Mouse (Mus musculus) limb, embryonic 11.5 days (tissue): Measurements from ENCODE around the gene Rab11fip3. TPM values are rescaled to one million over a fixed set of nuclear protein-coding genes. Genes with fewer than 3 reads are reported as not detected.

Experiments used
- ATAC-seq: fragments of 200-750 bp; cut with Nextera tagmentation; 2 replicates; pipeline ENCODE4 v1.8.0; 2017; ENCODE audit warnings: low read depth; ENCODE audit not compliant: insufficient number of reproducible peaks, low FRiP score, low TSS enrichment
- DNase-seq: peaks from one replicate; pipeline ENCODE4 v3.0.0-alpha.2; 2015; ENCODE audit warnings: low spot score
- H3K27ac ChIP-seq: fragments of 300-500 bp; sonication (generic); replicated peaks from 2 replicates; pipeline ENCODE4 v1.5.1; 2014; ENCODE audit warnings: low read depth, mild to moderate bottlenecking, low read length
- H3K27me3 ChIP-seq: fragments of 300-500 bp; sonication (generic); 2 replicates; pipeline ENCODE4 v1.6.1; 2014; ENCODE audit warnings: mild to moderate bottlenecking, low read length, mixed read lengths; ENCODE audit not compliant: control insufficient read depth, insufficient read depth
- H3K36me3 ChIP-seq: fragments of 300-500 bp; sonication (generic); 2 replicates; pipeline ENCODE4 v1.6.1; 2014; ENCODE audit warnings: mild to moderate bottlenecking, low read length, moderate library complexity, mixed read lengths; ENCODE audit not compliant: control insufficient read depth, insufficient read depth
- H3K4me1 ChIP-seq: fragments of 300-500 bp; sonication (generic); 2 replicates; pipeline ENCODE4 v1.6.1; 2014; ENCODE audit warnings: low read length, mixed read lengths; ENCODE audit not compliant: control insufficient read depth, insufficient read depth
- H3K4me2 ChIP-seq: fragments of 300-500 bp; sonication (generic); 2 replicates; pipeline ENCODE4 v1.6.1; 2014; ENCODE audit warnings: low read depth, mild to moderate bottlenecking, moderate library complexity; ENCODE audit not compliant: severe bottlenecking
- H3K4me3 ChIP-seq: fragments of 300-500 bp; sonication (generic); 2 replicates; pipeline ENCODE4 v1.5.1; 2014; ENCODE audit warnings: low read depth, low read length
- H3K9ac ChIP-seq: fragments of 300-500 bp; sonication (generic); 2 replicates; pipeline ENCODE4 v1.6.1; 2014; ENCODE audit warnings: mild to moderate bottlenecking, low read length
- H3K9me3 ChIP-seq: fragments of 300-500 bp; sonication (generic); 2 replicates; pipeline ENCODE4 v1.6.1; 2016; ENCODE audit warnings: low read length; ENCODE audit not compliant: control insufficient read depth
- WGBS: fragments of 180-500 bp; shearing (Covaris S2); extraction: QIAGEN DNeasy Blood & Tissue Kit; methylation state at CpG from one replicate; pipeline ENCODE4 v1.1.7; 2014; 5-methylcytosine and 5-hydroxymethylcytosine counted together
- polyA plus RNA-seq: library from polyadenylated mRNA; unstranded; fragments of >200 nt; fragmentation: Nextera tagmentation; extraction: Ambion mirVana; gene quantifications from 2 replicates; pipeline ENCODE4 v1.2.1, GENCODE M21; 2014

Gene Rab11fip3
- polyA plus RNA-seq, 1 experiment from 2014 or later, result 15.9 TPM

DNA sequence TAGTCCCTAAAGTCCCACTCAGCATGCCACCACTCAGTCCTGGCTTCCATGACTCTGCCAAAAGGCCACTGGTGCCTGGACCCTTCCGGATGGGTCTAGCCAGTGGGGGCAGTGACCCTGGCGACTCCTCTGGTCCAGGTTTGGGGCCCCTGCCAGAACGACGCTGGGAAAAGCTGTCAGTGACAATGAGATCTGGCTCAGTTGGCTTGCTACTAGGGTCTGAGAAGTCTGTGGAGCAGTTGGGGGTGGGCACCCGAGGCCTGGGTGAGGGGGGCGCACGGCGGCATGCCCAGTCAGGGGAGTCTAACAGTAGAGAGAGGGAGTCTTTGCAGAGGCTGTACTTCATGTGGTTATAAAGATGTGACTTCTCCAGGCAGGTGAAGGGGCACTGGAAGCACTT lies 121.3 kb downstream of the Rab11fip3 start:
- Histone ChIP-seq H3K36me3 (no peaks in the 10 kb centered on the region), H3K9me3 (no peaks in the 10 kb centered on the region), H3K27ac (no peak overlapping the region), H3K4me1 (peaks cover 8% of the 10 kb centered on the region), H3K4me2 (no peak overlapping the region), H3K4me3 (no peak overlapping the region), H3K9ac (no peak overlapping the region), H3K27me3 (peaks cover 34% of the 10 kb centered on the region)
- DNase-seq, result no peak
- no peak for ATAC-seq
- WGBS, result 80% methylated on average over 8 of the region's 8 CpGs

- 91% methylated on average over 4 of the region's 4 CpGs for WGBS
- Histone ChIP-seq H3K27me3 (peaks cover 29% of the 10 kb centered on the region), H3K4me3 (no peak overlapping the region), H3K9ac (0 out of 2 replicates have a peak overlapping the region, but pooled peaks have one; percentile 12), H3K27ac (no peak overlapping the region), H3K36me3 (no peaks in the 10 kb centered on the region), H3K4me2 (no peak overlapping the region), H3K4me1 (peaks cover 8% of the 10 kb centered on the region), H3K9me3 (no peaks in the 10 kb centered on the region)
- ATAC-seq (no peak), DNase-seq (no peak)
These were observed 121.8 kb downstream of the Rab11fip3 start for GRCm38 (mm10) chr17:25947576-25947975.

GRCm38 (mm10) chr17:25946891-25947290 lies 122.5 kb downstream of the Rab11fip3 start:
- H3K4me1 ChIP-seq, result peaks cover 6% of the 10 kb centered on the region
- H3K27ac ChIP-seq, result no peak overlapping the region
- no peaks in the 10 kb centered on the region for H3K36me3 ChIP-seq
- no peak overlapping the region for H3K4me3 ChIP-seq
- no peaks in the 10 kb centered on the region for H3K9me3 ChIP-seq
- no peak for ATAC-seq
- H3K27me3 ChIP-seq, result peaks cover 22% of the 10 kb centered on the region
- WGBS, result 90% methylated on average over 8 of the region's 8 CpGs
- peak overlapping the region; percentile 10; the same call in 1 of the 2 replicates for H3K4me2 ChIP-seq
- no peak for DNase-seq
- H3K9ac ChIP-seq, result no peak overlapping the region

DNA sequence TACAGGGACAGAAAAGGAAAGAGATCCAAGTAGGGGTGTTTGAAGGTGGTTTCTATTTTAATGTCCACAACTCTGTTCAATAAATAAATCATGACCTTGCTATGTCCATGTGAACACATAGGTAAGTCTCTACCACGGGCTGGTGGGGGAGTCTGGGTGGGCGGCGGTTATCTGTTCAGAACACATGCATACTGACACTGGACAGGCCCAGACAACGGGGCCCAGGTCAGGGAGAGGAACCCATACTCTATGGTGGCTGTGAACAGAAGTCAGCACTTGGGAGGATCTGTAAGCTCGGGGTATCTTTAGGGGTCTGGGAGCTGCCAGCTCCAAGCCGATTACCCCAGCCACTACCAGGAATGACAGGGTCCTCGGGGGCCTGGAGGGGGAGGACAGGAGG lies 123.0 kb downstream of the Rab11fip3 start:
- Histone ChIP-seq H3K4me3 (no peak overlapping the region), H3K36me3 (no peaks in the 10 kb centered on the region), H3K4me1 (0 out of 2 replicates have a peak, but pooled peaks cover 3% of the 10 kb centered on the region), H3K27ac (no peak overlapping the region; the same call in 1 of the 2 replicates), H3K27me3 (peaks cover 17% of the 10 kb centered on the region), H3K9me3 (no peaks in the 10 kb centered on the region), H3K9ac (no peak overlapping the region), H3K4me2 (peak overlapping the region; percentile 10; the same call in 1 of the 2 replicates)
- DNase-seq (no peak), ATAC-seq (no peak)
- WGBS, result 78% methylated on average over 7 of the region's 7 CpGs

DNA sequence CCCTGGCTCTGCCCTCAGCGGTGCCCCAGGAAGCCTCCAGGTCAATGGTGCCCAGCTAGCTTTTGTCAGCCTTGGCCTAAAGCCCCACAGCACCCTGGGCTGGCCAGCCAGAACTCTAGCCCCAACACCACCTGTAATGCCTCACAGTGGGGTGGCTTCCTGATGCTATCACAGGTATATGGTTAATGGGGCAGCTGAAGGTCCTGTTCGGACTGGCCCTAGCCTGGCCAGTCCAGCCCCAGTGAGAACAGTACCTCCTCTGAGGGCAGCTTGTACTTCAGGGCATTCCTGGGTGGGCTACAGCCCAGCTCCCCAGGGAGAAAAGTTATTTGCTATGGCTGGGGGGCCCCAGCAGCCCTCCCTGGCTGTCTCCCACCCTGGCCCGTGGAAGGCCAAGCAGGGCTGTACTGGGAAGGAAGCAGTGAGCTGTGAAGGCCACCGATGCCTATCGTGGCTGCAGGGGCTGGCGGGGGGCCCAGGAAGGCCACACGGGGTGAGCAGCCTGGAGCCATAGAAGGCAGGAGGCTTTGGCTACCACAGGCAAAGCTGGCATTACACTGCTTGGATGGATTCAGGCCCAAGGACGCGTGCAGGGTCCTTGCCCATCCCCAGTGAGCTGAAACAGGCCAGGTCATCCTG lies 123.7 kb downstream of the Rab11fip3 start:
- WGBS, result 73% methylated on average over 9 of the region's 9 CpGs

GRCm38 (mm10) chr17:25944366-25945163 lies 124.8 kb downstream of the Rab11fip3 start, which contains the start of the genes Pigq and Nhlrc4:
TSS of gene Pigq (minus strand) at chr17:25944936.
TSS of gene Nhlrc4 (minus strand) at chr17:25944961.
- H3K36me3 ChIP-seq, result no peaks in the 10 kb centered on the region
- no peak within 1 kb of the TSS for H3K9ac ChIP-seq
- H3K4me2 ChIP-seq, result no peak within 1 kb of the TSS; the same call in 1 of the 2 replicates
- no peak within 1 kb of the TSS for H3K27ac ChIP-seq
- no peaks in the 10 kb centered on the region for H3K9me3 ChIP-seq
- H3K4me3 ChIP-seq, result no peak within 1 kb of the TSS
- DNase-seq (no peak), ATAC-seq (no peak)
- no peaks in the 10 kb centered on the region for H3K27me3 ChIP-seq
- H3K4me1 ChIP-seq, result peaks cover 11% of the 10 kb centered on the region
- WGBS, result 46% methylated on average over 6 of the region's 6 CpGs

More for the DNA sequence above, 123.7 kb downstream of the Rab11fip3 start:
- no peak for DNase-seq
- Histone ChIP-seq H3K4me3 (no peak overlapping the region), H3K27me3 (peaks cover 10% of the 10 kb centered on the region), H3K4me2 (no peak overlapping the region), H3K27ac (no peak overlapping the region; the same call in 1 of the 2 replicates), H3K36me3 (no peaks in the 10 kb centered on the region), H3K9ac (no peak overlapping the region), H3K9me3 (no peaks in the 10 kb centered on the region), H3K4me1 (peaks cover 8% of the 10 kb centered on the region)
- no peak for ATAC-seq

GRCm38 (mm10) chr17:25943769-25944168 lies 125.6 kb downstream of the Rab11fip3 start:
- DNase-seq, result no peak
- H3K27ac ChIP-seq, result no peak overlapping the region
- 75% methylated on average over 9 of the region's 9 CpGs for WGBS

GRCm38 (mm10) chr17:25943221-25943620 lies 126.1 kb downstream of the Rab11fip3 start:
- Histone ChIP-seq H3K27ac (no peak overlapping the region), H3K9ac (no peak overlapping the region), H3K4me1 (peaks cover 11% of the 10 kb centered on the region), H3K27me3 (no peaks in the 10 kb centered on the region), H3K4me3 (no peak overlapping the region), H3K4me2 (no peak overlapping the region), H3K36me3 (peaks cover 3% of the 10 kb centered on the region; the same call in 1 of the 2 replicates), H3K9me3 (no peaks in the 10 kb centered on the region)
- DNase-seq (no peak), ATAC-seq (no peak)
- 82% methylated on average over 3 of the region's 3 CpGs for whole genome bisulfite sequencing

More at GRCm38 (mm10) chr17:25943769-25944168, 125.6 kb downstream of the Rab11fip3 start:
- no peaks in the 10 kb centered on the region for H3K9me3 ChIP-seq
- ATAC-seq, result no peak
- no peak overlapping the region for H3K4me3 ChIP-seq
- H3K4me1 ChIP-seq, result peaks cover 11% of the 10 kb centered on the region
- H3K9ac ChIP-seq, result no peak overlapping the region
- H3K27me3 ChIP-seq, result no peaks in the 10 kb centered on the region
- no peak overlapping the region; the same call in 1 of the 2 replicates for H3K4me2 ChIP-seq
- H3K36me3 ChIP-seq, result peaks cover 3% of the 10 kb centered on the region; the same call in 1 of the 2 replicates
